Mouse (Mus musculus) erythroblast, embryonic 14.5 days (primary cell): ENCODE measurements around the gene Hoxb1.

Experiments used
- GATA1 ChIP-seq: IDR thresholded peaks from 2 replicates; pipeline ENCODE4 v1.6.1; 2012; ENCODE audit warnings: low read length, inconsistent platforms, mixed read lengths
- TAL1 ChIP-seq: IDR thresholded peaks from 3 replicates; pipeline ENCODE4 v1.6.1; 2012; ENCODE audit warnings: low read length, inconsistent platforms, mixed read lengths

- TF ChIP-seq GATA1 (no peak), TAL1 (no peak)
Measured at GRCm38 (mm10) chr11:96387635-96388034, 22.1 kb downstream of the Hoxb1 start.
